Mouse (Mus musculus): ENCODE results near the gene Mfsd4b1.

DNA sequence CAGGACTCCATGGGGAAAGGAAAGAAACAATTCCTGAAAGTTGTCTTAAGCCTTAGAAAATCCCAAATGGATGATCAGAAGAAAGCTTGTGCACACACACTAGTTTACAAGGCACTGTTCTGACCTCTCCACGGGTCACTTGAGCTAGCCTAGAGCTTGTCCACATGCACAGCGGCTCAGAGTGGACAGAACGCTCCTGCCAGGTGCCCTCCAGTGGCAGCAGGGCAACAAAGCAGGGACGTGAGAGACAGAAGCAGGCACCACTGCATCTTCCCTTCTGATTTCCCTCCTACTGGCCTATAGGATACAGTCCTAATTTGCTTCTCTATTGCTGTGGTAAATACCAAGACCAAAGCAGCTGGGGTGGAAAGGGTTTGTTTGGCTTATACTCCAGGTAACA, 16.3 kb upstream of the Mfsd4b1 start:
- no peak for TF ChIP-seq POLR2A (IDR thresholded peaks at IDR 0.05; ENCODE audit: low read depth, low read length)
- TF ChIP-seq CTCF (IDR thresholded peaks at IDR 0.05; ENCODE audit: extremely low read depth, insufficient read length, insufficient replicate concordance, low read depth, low read length): peak; percentile 18; the same call in 1 of the 2 replicates
